Mouse (Mus musculus): ENCODE results near the gene Sprr2h.

The Sprr2h gene

GRCm38 (mm10) chr3:92385385-92385784 lies at the start of gene Sprr2h:
Gene Sprr2h, plus strand, starts transcription at chr3:92385685.
- no peak for DNase-seq (ENCODE audit: low spot score)

- DNase-seq (ENCODE audit: low spot score), result no peak
Observed at GRCm38 (mm10) chr3:92336278-92336677, 49.2 kb upstream of the Sprr2h start.

- no peak for DNase-seq (ENCODE audit: low spot score)
Observed at GRCm38 (mm10) chr3:92338840-92339239, 46.6 kb upstream of the Sprr2h start, which contains the start of gene Sprr2d. Gene Sprr2d, plus strand, starts transcription at chr3:92339140.

GRCm38 (mm10) chr3:92351843-92352242 lies 33.6 kb upstream of the Sprr2h start, which contains the start of gene Sprr2e:
Gene Sprr2e, plus strand, starts transcription at chr3:92352143.
- DNase-seq (ENCODE audit: low spot score), result no peak

- DNase-seq (ENCODE audit: low spot score), result no peak
Observed at GRCm38 (mm10) chr3:92361619-92362018, 23.9 kb upstream of the Sprr2h start.

GRCm38 (mm10) chr3:92364887-92365286 lies 20.6 kb upstream of the Sprr2h start, which contains the start of gene Sprr2f:
Gene Sprr2f, plus strand, starts transcription at chr3:92365187.
- DNase-seq (ENCODE audit: low spot score), result no peak

GRCm38 (mm10) chr3:92373613-92374012 lies 11.9 kb upstream of the Sprr2h start:
- DNase-seq (ENCODE audit: low spot score), result no peak

- DNase-seq (ENCODE audit: low spot score), result no peak
Observed at GRCm38 (mm10) chr3:92394301-92394700, 8.8 kb downstream of the Sprr2h start.

- DNase-seq (ENCODE audit: low spot score), result no peak
Observed at GRCm38 (mm10) chr3:92407691-92408090, 22.2 kb downstream of the Sprr2h start, which contains the start of gene Sprr2i. Gene Sprr2i, plus strand, starts transcription at chr3:92407991.

- DNase-seq (ENCODE audit: low spot score), result no peak
Observed at GRCm38 (mm10) chr3:92417782-92418181, 32.3 kb downstream of the Sprr2h start, which contains the start of gene Sprr2j-ps. Gene Sprr2j-ps, plus strand, starts transcription at chr3:92418082.

- no peak for DNase-seq (ENCODE audit: low spot score)
Observed at GRCm38 (mm10) chr3:92429323-92429722, 43.8 kb downstream of the Sprr2h start, which contains the start of gene Gm9774. Gene Gm9774, minus strand, starts transcription at chr3:92429423.

GRCm38 (mm10) chr3:92432282-92432681 lies 46.8 kb downstream of the Sprr2h start, which contains the start of gene Sprr2k:
Gene Sprr2k, plus strand, starts transcription at chr3:92432582.
- no peak for DNase-seq (ENCODE audit: low spot score)

All from layer of hippocampus, adult 11-12 months (tissue).